Mouse (Mus musculus): ENCODE measurements around the gene Timm13. TPM values are rescaled to one million over a fixed set of nuclear protein-coding genes. Genes with fewer than 3 reads are reported as not detected.

The Timm13 gene
- total RNA-seq, 2 experiments from 2014 or later: 27.7 to 233 TPM

DNA sequence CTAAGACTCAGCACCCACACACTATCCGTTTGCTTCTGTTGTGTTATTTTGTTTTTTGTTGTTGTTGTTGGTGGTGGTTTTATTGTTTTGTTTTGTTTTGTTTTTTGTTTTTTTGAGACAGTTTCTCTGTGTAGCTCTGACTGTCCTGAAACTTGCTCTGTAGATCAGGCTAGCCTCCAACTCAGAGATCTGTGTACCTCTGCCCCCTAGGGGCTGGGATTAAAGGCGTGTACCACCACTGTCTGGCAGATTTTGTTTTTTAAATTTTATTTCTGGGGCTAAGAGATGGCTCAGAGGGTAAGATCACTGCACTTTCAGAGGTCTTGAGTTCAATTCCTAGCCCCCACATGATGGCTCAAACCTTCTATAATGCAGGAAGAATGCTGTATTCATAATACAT lies 19.9 kb downstream of the Timm13 start:
- ATAC-seq (replicated peaks; ENCODE audit: low FRiP score, low TSS enrichment, poor library complexity, severe bottlenecking): no peak

DNA sequence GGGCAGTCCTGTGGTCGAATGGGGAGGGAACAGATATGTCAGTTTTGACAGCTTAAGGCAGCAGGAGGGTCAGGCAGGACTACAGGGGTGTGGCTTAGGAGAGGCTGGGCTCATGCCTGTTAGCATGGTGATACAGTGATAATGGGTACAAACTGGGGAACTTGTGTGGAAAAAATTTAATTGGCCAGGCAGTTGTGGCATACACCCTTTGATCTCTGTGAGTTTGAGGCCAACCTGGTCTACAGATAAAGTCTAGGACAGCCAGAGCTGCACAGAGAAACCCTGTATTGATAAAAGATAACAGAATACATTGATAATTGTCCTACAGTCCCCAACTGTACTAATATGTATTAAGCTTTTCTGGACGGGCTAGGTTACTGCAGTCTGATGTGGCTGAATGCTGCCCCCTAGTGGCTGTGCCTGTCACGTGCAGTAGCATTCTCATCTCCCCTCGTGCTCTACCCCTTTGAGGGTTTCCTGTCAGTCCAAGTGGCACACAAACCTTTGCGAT lies 20.6 kb downstream of the Timm13 start:
- peak; percentile 81 for ATAC-seq (replicated peaks; ENCODE audit: low FRiP score, low TSS enrichment, poor library complexity, severe bottlenecking)

DNA sequence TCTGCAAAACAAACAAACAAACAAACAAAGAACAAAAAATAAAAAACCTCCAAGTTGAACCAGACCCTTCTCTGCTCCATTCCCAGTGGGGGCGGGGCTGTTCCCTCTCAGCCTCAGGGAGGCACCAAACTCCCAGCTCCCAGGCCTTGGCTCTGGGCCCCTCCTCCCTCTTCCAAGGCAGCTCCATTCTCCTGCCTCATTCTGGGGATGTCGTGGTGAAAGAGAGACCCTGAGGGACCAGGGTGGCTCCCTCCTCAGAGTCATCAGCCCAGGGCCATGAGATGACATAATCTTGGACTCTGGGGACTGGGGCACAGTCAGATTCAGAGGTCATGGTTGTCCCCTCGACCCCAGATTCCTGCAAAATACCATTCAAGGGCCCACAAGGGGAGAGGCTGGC lies 24.2 kb downstream of the Timm13 start:
- ATAC-seq (replicated peaks; ENCODE audit: low FRiP score, low TSS enrichment, poor library complexity, severe bottlenecking): no peak

DNA sequence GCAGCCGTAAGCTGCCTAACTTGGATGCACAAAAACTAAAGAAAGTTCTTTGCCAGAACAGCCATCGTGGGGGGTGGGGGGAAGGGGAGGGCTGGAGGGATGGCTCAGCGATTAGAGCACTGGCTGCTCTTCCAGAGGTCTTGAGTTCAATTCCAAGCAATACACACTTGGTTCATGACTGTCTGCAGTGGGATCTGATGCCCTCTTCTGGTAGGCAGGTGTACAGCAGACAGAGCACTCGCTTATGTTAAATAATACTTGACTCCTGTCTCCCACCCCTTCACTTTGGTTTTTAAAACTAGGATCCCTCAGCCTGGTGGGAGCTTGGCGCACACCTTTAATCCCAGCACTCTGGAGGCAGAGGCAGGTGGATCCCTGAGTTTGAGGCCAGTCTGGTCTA lies 24.7 kb downstream of the Timm13 start:
- ATAC-seq (replicated peaks; ENCODE audit: low FRiP score, low TSS enrichment, poor library complexity, severe bottlenecking): no peak

DNA sequence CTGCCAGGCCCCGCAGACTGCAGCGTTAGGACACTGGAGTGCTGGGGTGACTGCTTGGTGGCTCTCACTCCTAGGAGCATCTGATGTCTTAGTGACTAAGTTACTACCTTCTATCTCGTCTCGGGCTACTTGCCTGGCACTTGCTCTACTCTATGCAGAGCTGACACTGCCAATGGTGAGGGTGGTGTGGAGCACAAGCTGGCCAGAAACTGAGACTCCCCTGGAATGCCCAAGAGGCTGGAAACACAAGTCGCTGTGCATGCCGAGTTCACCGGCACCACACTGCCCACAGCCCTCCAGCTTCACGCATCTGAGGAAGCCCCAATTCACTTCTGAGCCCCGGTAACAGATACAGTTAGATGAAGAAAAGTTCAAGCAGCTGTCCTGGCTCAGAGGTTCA lies 26.7 kb downstream of the Timm13 start:
- no peak for ATAC-seq (replicated peaks; ENCODE audit: low FRiP score, low TSS enrichment, poor library complexity, severe bottlenecking)

DNA sequence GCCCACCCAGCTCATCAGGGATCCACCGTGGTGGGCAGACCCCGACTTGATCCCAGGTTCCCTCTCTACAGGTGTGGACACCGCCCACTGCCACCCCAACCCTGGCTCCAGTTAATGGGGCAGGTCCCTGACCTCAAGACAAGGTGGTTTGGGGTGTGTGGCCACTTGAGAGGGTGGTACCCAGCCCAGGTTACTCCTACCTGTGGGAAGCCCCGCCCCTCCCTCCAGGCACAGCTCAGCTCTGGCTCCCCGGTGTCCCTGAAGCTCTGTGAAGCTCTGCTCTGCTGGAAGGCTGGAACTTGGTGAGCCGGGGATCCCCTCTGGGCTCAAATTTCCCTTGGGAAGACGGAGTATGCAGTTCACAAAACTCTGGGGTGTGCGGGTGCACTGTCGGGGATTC lies 29.2 kb downstream of the Timm13 start, which contains the start of gene Tmprss9:
TSS of gene Tmprss9 (plus strand) at position 268 of the 400 bp plus-strand sequence.
- 0 out of 2 replicates have a peak, but pooled peaks have one; percentile 19 for ATAC-seq (replicated peaks; ENCODE audit: low FRiP score, low TSS enrichment, poor library complexity, severe bottlenecking)

DNA sequence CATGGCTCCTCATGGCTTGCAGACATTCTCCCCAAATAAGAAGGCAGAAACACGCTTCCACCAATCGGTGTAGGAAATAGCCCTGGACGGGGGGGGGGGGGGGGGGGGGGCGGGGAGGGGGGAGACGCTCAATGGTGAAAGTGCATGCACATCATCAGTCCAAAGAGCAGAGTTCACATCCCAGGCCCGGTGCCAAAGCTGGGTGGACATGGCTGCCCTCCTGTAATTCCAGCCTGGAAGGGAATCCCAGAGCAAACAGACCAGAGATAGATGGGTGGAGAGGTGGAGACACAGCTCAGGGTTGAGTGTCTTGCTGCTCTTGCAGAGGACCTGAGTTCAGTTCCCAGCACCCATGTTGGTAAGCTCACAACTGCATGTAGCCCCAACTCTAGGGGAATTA lies 29.8 kb downstream of the Timm13 start:
- no peak for ATAC-seq (replicated peaks; ENCODE audit: low FRiP score, low TSS enrichment, poor library complexity, severe bottlenecking)

DNA sequence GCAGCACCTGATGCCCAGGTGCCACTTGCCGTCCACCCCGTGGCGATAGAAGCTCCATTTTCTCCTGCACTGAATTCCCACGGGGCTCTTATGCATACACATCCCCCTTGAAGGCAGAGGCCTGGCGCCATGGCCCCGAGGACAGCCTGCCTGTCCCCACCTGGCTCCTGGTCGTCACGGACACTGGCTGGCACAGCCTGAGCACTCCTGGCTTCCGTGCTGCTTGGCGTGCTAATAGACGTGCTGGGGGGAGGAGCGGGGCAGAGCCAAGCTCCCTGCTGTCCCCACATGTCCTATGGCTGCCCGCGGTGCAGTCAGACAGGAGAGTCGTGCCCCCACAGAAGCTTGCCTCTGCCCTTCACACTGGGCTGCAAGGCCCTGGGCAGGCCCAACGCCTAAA lies 36.3 kb downstream of the Timm13 start:
- no peak for ATAC-seq (replicated peaks; ENCODE audit: low FRiP score, low TSS enrichment, poor library complexity, severe bottlenecking)

DNA sequence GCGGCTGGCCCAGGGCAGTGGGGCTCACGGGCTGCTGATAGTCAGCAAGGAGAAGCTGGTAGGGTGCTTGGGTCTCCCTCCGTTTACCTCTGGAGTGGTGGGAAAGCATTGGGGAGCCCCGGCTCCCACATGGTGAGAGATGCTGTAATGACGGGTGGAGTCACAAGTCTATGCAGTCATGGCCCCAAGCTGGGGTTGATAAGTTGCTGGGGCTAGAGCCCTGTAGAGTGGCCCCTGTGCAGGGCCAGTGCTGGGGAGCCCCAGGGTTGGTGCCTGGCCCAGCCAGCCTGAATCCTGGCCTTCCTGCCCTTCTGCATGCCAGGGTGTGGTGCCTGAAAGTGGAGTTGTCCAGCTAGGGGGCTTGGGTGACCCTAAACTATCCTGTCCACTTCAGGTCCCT lies 38.5 kb downstream of the Timm13 start:
- ATAC-seq (replicated peaks; ENCODE audit: low FRiP score, low TSS enrichment, poor library complexity, severe bottlenecking): no peak

DNA sequence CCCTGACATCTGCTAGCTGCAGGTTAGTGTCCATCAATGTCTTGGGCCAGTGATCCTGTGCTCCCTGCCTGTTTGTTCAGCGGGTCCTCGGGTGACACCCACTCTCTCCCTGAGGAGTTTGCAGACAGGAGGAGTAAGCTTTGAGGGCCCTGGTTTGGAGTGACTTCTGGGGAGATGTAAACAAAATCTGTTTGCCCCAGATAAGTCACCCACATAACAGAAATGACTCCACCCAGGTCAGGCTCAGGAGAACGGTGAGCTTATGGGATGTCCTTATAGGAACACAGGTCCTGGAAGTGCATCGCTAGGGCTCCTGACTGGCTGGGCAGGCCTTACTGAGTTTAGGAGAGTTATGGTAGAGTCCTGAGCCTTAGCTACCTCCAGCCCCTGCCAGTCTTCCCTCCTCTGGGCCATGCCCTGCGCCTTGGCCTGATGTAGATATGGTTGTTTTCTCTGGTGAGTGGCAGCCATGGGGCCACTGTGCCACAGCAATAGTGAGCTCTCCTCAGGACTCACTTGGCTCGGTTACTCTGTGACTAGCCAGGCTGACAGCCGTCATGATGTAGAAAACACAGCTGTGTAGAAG lies 42.3 kb downstream of the Timm13 start:
- ATAC-seq (replicated peaks; ENCODE audit: low FRiP score, low TSS enrichment, poor library complexity, severe bottlenecking): peak; percentile 69

DNA sequence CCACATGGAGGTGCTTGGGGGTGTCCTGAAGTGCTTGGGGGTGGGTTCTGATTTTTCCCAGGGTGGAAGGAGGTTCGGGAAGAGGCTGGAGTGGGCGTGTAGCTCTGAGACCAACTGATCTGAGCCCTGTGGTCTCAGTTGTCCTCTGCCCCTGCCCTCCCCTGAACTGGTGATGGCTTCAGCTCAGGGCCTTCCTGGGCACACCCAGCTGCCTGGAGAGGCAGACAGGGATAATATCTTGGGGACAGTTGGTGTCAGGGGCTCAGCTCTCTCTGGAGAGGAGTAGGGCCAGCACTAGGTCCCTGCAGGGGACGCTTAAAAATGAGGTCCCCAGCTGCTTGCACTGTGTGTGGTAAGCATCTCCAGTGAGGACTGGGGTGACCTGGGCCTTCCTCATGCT lies 42.9 kb downstream of the Timm13 start:
- peak; percentile 31 for ATAC-seq (replicated peaks; ENCODE audit: low FRiP score, low TSS enrichment, poor library complexity, severe bottlenecking)

DNA sequence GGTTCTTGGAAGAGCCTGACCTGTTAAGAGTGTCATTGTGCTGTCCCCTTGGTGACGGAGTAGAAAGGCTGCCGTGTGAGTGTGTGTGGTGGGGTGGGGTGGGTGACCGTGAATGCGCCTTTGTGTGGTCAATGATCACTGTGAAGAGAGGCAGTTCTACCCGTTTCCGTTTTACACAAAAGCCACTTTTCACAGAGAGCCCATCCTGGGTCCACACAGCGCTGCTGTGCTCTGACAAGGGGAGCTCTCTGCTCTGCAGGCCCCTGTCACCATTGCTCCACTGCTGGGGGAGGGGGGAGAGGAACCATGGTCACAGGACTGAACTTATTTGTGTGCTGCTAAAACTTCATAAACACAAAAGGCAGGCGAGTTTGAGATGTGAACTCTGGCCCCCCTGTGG lies 43.4 kb downstream of the Timm13 start:
- no peak for ATAC-seq (replicated peaks; ENCODE audit: low FRiP score, low TSS enrichment, poor library complexity, severe bottlenecking)

DNA sequence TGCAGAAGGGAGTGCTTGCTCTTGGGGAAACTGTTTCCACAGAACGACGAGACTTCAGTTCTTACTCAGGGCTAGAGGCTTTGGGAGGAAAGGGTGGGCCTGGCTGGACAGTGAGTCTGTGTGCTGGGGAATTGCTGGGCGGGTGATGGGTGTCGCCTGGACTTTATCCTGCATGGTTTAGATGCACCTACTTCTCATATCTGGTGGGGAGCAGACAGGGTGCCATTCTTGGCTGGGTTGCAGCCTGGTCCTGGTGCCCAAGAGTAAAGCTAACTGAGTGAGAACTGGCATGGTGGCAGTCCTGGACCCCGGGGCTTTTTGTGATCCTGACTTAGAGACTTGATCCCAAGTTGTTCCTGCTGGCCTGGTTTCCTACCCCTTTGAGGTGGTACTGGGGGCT lies 43.9 kb downstream of the Timm13 start:
- ATAC-seq (replicated peaks; ENCODE audit: low FRiP score, low TSS enrichment, poor library complexity, severe bottlenecking): no peak

DNA sequence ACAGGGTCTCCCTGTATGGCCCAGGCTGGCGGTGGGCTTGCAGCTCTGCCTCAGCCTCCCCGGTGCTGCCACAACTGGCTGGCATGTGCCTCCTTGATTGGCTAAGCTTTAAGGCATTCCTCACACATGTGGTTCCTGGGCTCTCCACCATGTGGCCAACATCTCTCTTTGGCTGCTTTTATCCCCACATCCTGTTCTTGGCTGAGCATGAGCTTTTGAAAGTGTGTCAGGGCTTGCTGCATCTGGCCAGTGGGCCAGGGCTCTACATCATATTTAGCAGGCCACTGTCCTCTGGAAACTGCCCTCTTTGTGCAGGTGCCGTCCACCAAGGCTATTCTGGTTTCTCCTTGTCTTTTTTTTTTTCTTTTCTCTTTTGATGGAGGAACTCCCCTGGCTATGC lies 44.5 kb downstream of the Timm13 start:
- peak; percentile 33 for ATAC-seq (replicated peaks; ENCODE audit: low FRiP score, low TSS enrichment, poor library complexity, severe bottlenecking)

DNA sequence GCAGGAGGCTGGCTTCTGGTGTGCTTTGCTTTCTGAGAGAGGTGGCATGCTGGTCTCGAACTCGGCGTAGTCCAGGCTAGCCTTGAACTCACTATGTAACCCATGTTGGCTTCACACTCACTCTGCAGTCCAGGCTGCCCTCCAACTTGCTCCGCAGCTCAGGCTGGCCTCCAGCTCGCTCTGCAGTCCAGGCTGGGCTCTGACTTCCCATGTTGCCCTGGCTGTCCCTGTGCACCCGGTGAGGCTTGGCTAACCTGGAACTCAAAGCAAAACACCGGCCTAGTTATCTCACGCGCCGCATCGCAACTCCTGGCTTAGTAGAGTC lies 45.1 kb downstream of the Timm13 start:
- no peak for ATAC-seq (replicated peaks; ENCODE audit: low FRiP score, low TSS enrichment, poor library complexity, severe bottlenecking)

DNA sequence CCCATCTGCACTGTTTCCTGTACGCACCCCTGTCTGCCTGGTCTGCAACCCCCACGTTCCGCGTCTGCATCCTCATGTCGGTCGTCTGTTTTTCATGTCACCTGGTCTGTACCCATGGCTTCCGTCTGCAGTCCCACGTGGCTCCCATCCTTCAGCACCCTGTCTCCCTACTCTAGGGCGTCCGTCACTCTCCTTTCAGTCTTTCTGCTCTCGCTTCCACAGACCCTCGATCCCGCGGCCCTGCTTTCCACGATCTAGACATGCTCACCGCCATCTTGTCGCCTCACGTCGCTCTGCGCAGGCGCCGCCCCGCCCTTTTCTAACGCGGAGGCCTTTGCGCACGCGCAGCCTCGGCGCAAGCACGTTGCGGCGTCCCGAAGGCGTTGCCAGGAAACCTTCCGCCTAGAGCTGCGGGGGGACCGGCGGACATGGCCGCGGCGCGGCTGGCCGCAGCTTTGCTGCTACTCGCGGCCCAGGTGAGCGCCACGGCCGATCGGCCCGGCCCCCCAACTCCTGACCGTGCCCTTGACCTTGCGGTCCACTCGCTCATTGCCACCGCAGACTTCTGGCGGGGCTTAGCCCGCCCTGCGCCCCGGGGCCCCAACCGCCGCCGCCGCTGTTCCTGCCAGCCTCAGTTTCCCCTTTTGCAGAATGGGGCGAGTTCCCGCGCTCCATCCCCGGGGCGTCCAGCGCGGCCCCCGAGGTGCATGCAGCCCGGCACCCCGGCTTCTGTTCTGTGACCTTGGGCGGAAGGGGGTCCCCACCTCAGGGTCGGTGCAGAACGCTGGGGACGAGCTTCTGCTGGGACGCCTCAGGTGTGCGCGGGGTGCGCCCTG lies 45.6 kb downstream of the Timm13 start, which contains the start of the genes Lsm7 and Sppl2b:
TSS of gene Lsm7 (minus strand) at position 297 of the 836 bp plus-strand sequence.
TSS of gene Sppl2b (plus strand) at position 363 of the 836 bp plus-strand sequence.
- ATAC-seq (replicated peaks; ENCODE audit: low FRiP score, low TSS enrichment, poor library complexity, severe bottlenecking): peak; percentile 35; the same call in 1 of the 2 replicates

Other genes starting within 250 kb of the Timm13 start
- gene Btbd2, start 243.9 kb downstream of the Timm13 start, total RNA-seq (2014; fragmentation: Nextera tagmentation): 27.4 and 32.0 TPM in 2 replicates
- gene Btbd2, start 243.9 kb downstream of the Timm13 start, total RNA-seq (2017): 11.8 and 14.8 TPM in 2 replicates
- 149 and 158 TPM in 2 replicates for gene Mknk2, start 222.9 kb downstream of the Timm13 start, total RNA-seq (2014; fragmentation: Nextera tagmentation)
- 78.4 and 117 TPM in 2 replicates for gene Mknk2, start 222.9 kb downstream of the Timm13 start, total RNA-seq (2017)
- 22.8 and 29.1 TPM in 2 replicates for gene Mob3a, start 199.0 kb downstream of the Timm13 start, total RNA-seq (2014; fragmentation: Nextera tagmentation)
- 30.5 and 38.6 TPM in 2 replicates for gene Mob3a, start 199.0 kb downstream of the Timm13 start, total RNA-seq (2017)
- gene Izumo4, start 198.8 kb downstream of the Timm13 start, total RNA-seq (2014; fragmentation: Nextera tagmentation): 22.8 and 26.4 TPM in 2 replicates
- 3.0 and 4.5 TPM in 2 replicates for gene Izumo4, start 198.8 kb downstream of the Timm13 start, total RNA-seq (2017)
- gene Ap3d1, start 158.7 kb downstream of the Timm13 start, total RNA-seq (2014; fragmentation: Nextera tagmentation): 54.1 and 79.5 TPM in 2 replicates
- 36.6 and 37.8 TPM in 2 replicates for gene Ap3d1, start 158.7 kb downstream of the Timm13 start, total RNA-seq (2017)
- 67.0 and 83.2 TPM in 2 replicates for gene Dot1l, start 145.8 kb downstream of the Timm13 start, total RNA-seq (2014; fragmentation: Nextera tagmentation)
- 9.9 and 14.0 TPM in 2 replicates for gene Dot1l, start 145.8 kb downstream of the Timm13 start, total RNA-seq (2017)
- gene Sf3a2, start 102.8 kb downstream of the Timm13 start, total RNA-seq (2014; fragmentation: Nextera tagmentation): 97.7 and 118 TPM in 2 replicates
- gene Sf3a2, start 102.8 kb downstream of the Timm13 start, total RNA-seq (2017): 24.1 and 27.1 TPM in 2 replicates
- 114 and 155 TPM in 2 replicates for gene Plekhj1, start 102.3 kb downstream of the Timm13 start, total RNA-seq (2014; fragmentation: Nextera tagmentation)
- gene Plekhj1, start 102.3 kb downstream of the Timm13 start, total RNA-seq (2017): 41.1 and 51.5 TPM in 2 replicates
- gene Amh, start 95.7 kb downstream of the Timm13 start, total RNA-seq (2014; fragmentation: Nextera tagmentation): 0.59 TPM in 1 of 2 replicates, not detected in the other
- gene Amh, start 95.7 kb downstream of the Timm13 start, total RNA-seq (2017): not detected in 2 replicates
- gene Jsrp1, start 87.5 kb downstream of the Timm13 start, total RNA-seq (2014; fragmentation: Nextera tagmentation): not detected in 2 replicates
- gene Jsrp1, start 87.5 kb downstream of the Timm13 start, total RNA-seq (2017): not detected in 2 replicates
- gene Oaz1, start 74.3 kb downstream of the Timm13 start, total RNA-seq (2014; fragmentation: Nextera tagmentation): 1,436 and 1,526 TPM in 2 replicates
- gene Oaz1, start 74.3 kb downstream of the Timm13 start, total RNA-seq (2017): 220 and 353 TPM in 2 replicates
- 1.6 TPM in 1 of 2 replicates, not detected in the other for gene Lingo3, start 56.9 kb downstream of the Timm13 start, total RNA-seq (2014; fragmentation: Nextera tagmentation)
- not detected in 2 replicates for gene Lingo3, start 56.9 kb downstream of the Timm13 start, total RNA-seq (2017)
- gene Lsm7, start 45.8 kb downstream of the Timm13 start, total RNA-seq (2014; fragmentation: Nextera tagmentation): 291 and 326 TPM in 2 replicates
- gene Lsm7, start 45.8 kb downstream of the Timm13 start, total RNA-seq (2017): 401 and 445 TPM in 2 replicates
- gene Sppl2b, start 45.7 kb downstream of the Timm13 start, total RNA-seq (2014; fragmentation: Nextera tagmentation): 116 and 117 TPM in 2 replicates
- 45.6 and 65.4 TPM in 2 replicates for gene Sppl2b, start 45.7 kb downstream of the Timm13 start, total RNA-seq (2017)
- 0.22 TPM in 1 of 2 replicates, not detected in the other for gene Tmprss9, start 29.1 kb downstream of the Timm13 start, total RNA-seq (2014; fragmentation: Nextera tagmentation)
- gene Tmprss9, start 29.1 kb downstream of the Timm13 start, total RNA-seq (2017): not detected in 2 replicates
- 14.9 and 24.4 TPM in 2 replicates for gene Lmnb2, start 17.3 kb upstream of the Timm13 start, total RNA-seq (2014; fragmentation: Nextera tagmentation)
- 24.0 and 29.0 TPM in 2 replicates for gene Lmnb2, start 17.3 kb upstream of the Timm13 start, total RNA-seq (2017)
- not detected in 2 replicates for gene Gadd45b, start 29.1 kb upstream of the Timm13 start, total RNA-seq (2014; fragmentation: Nextera tagmentation)
- 7.5 and 8.7 TPM in 2 replicates for gene Gadd45b, start 29.1 kb upstream of the Timm13 start, total RNA-seq (2017)
- 1.5 and 3.6 TPM in 2 replicates for gene Gng7, start 114.0 kb upstream of the Timm13 start, total RNA-seq (2014; fragmentation: Nextera tagmentation)
- 0.14 and 0.46 TPM in 2 replicates for gene Gng7, start 114.0 kb upstream of the Timm13 start, total RNA-seq (2017)
- not detected in 2 replicates for gene Diras1, start 124.7 kb upstream of the Timm13 start, total RNA-seq (2014; fragmentation: Nextera tagmentation)
- not detected in 2 replicates for gene Diras1, start 124.7 kb upstream of the Timm13 start, total RNA-seq (2017)
- 7.0 TPM in 2 replicates for gene Slc39a3, start 136.5 kb upstream of the Timm13 start, total RNA-seq (2014; fragmentation: Nextera tagmentation)
- gene Slc39a3, start 136.5 kb upstream of the Timm13 start, total RNA-seq (2017): 3.4 and 7.2 TPM in 2 replicates
- 59.4 and 61.4 TPM in 2 replicates for gene Sgta, start 159.2 kb upstream of the Timm13 start, total RNA-seq (2014; fragmentation: Nextera tagmentation)
- gene Sgta, start 159.2 kb upstream of the Timm13 start, total RNA-seq (2017): 34.2 and 41.6 TPM in 2 replicates
- gene Thop1, start 169.1 kb upstream of the Timm13 start, total RNA-seq (2014; fragmentation: Nextera tagmentation): 40.7 and 52.0 TPM in 2 replicates
- 46.0 and 58.3 TPM in 2 replicates for gene Thop1, start 169.1 kb upstream of the Timm13 start, total RNA-seq (2017)
- gene Creb3l3, start 197.9 kb upstream of the Timm13 start, total RNA-seq (2014; fragmentation: Nextera tagmentation): not detected in 2 replicates
- not detected in 2 replicates for gene Creb3l3, start 197.9 kb upstream of the Timm13 start, total RNA-seq (2017)
- 111 and 122 TPM in 2 replicates for gene Map2k2, start 204.9 kb upstream of the Timm13 start, total RNA-seq (2014; fragmentation: Nextera tagmentation)
- 38.7 and 50.2 TPM in 2 replicates for gene Map2k2, start 204.9 kb upstream of the Timm13 start, total RNA-seq (2017)
- 33.4 and 34.4 TPM in 2 replicates for gene Zbtb7a, start 234.3 kb upstream of the Timm13 start, total RNA-seq (2014; fragmentation: Nextera tagmentation)
- gene Zbtb7a, start 234.3 kb upstream of the Timm13 start, total RNA-seq (2017): 8.5 and 15.9 TPM in 2 replicates